Mouse (Mus musculus) stomach, embryonic 16.5 days (tissue): ENCODE measurements around the gene E2f7. TPM values are rescaled to one million over a fixed set of nuclear protein-coding genes. Genes with fewer than 3 reads are reported as not detected.
A peak's percentile ranks its signal among the peaks of the same experiment; 100 is the strongest.
"Not testable (repeated sequence)": the region's sequence is repeated elsewhere in the genome, so short reads cannot be mapped to it uniquely, and the experiment has no call there.

ENCODE experiments used
- ATAC-seq: fragments of 200-750 bp; cut with Nextera tagmentation; 2 replicates; pipeline ENCODE4 v1.8.0; 2017; ENCODE audit warnings: moderate number of reproducible peaks, moderate TSS enrichment; ENCODE audit not compliant: insufficient read depth, low FRiP score
- H3K27ac ChIP-seq: fragments of 300-500 bp; sonication (generic); 2 replicates; pipeline ENCODE4 v1.5.1; 2014; ENCODE audit warnings: low read length
- H3K27me3 ChIP-seq: fragments of 300-500 bp; sonication (generic); 2 replicates; pipeline ENCODE4 v1.6.1; 2014; ENCODE audit warnings: low read length, control low read depth, mixed read lengths; ENCODE audit not compliant: control insufficient read depth, insufficient read depth
- H3K36me3 ChIP-seq: fragments of 300-500 bp; sonication (generic); 2 replicates; pipeline ENCODE4 v1.6.1; 2014; ENCODE audit warnings: low read length; ENCODE audit not compliant: control insufficient read depth, insufficient read depth
- H3K4me1 ChIP-seq: fragments of 300-500 bp; sonication (generic); 2 replicates; pipeline ENCODE4 v1.6.1; 2014; ENCODE audit warnings: low read length, control low read depth, mixed read lengths; ENCODE audit not compliant: control insufficient read depth, insufficient read depth
- H3K4me2 ChIP-seq: fragments of 300-500 bp; sonication (generic); 2 replicates; pipeline ENCODE4 v1.6.1; 2014; ENCODE audit warnings: low read depth, low read length, mixed read lengths
- H3K4me3 ChIP-seq: fragments of 300-500 bp; sonication (generic); replicated peaks from 2 replicates; pipeline ENCODE4 v1.5.1; 2014; ENCODE audit warnings: mild to moderate bottlenecking, low read length
- H3K9ac ChIP-seq: fragments of 300-500 bp; sonication (generic); 2 replicates; pipeline ENCODE4 v1.6.1; 2014; ENCODE audit warnings: low read length
- H3K9me3 ChIP-seq: fragments of 300-500 bp; sonication (generic); replicated peaks from 2 replicates; pipeline ENCODE4 v1.6.1; 2016; ENCODE audit warnings: low read length, control low read depth; ENCODE audit not compliant: control insufficient read depth
- WGBS: fragments of 180-500 bp; shearing (Covaris S2); extraction: QIAGEN DNeasy Blood & Tissue Kit; methylation state at CpG from one replicate; pipeline ENCODE4 v1.1.7; 2014; 5-methylcytosine and 5-hydroxymethylcytosine counted together
- polyA plus RNA-seq: library from polyadenylated mRNA; unstranded; fragments of >200 nt; fragmentation: Nextera tagmentation; extraction: Ambion mirVana; gene quantifications from 2 replicates; pipeline ENCODE4 v1.2.1, GENCODE M21; 2015

The E2f7 gene
- polyA plus RNA-seq, 1 experiment from 2014 or later = 17.0 TPM

GRCm38 (mm10) chr10:110744120-110744519 lies 1.1 kb upstream of the E2f7 start:
- Histone ChIP-seq H3K4me3 (no peak overlapping the region), H3K27ac (no peak overlapping the region), H3K4me1 (peaks cover 3% of the 10 kb centered on the region; the same call in 1 of the 2 replicates), H3K36me3 (no peaks in the 10 kb centered on the region), H3K27me3 (no peaks in the 10 kb centered on the region), H3K4me2 (peak overlapping the region; percentile 83), H3K9me3 (no peaks in the 10 kb centered on the region), H3K9ac (no peak overlapping the region)
- no peak for ATAC-seq
- 33% methylated on average over 12 of the region's 12 CpGs for WGBS

DNA sequence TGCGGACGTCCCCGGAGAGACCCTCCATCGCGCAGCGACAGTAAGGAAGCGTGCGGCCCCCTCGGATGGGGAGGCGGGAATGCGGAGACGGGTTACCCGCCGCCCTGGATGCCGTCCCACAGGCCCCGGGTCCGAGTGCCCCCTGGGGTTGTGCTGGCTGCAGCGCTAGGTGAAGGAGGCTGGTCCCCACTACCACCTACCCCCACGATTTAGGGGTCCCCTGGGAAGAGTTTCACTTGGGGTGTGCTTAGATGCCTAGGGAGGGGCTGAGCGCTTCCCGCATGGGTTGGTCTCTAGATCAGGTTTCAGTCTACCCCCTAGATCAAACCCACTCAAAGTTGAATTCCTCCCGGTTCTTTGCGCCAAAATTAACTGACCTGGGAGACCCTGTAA lies 397 bp downstream of the E2f7 start:
- ATAC-seq = peak; percentile 42
- under 1% methylated on average over 21 of the region's 23 CpGs for WGBS
- peak overlapping the region; percentile 81 for H3K4me3 ChIP-seq

DNA sequence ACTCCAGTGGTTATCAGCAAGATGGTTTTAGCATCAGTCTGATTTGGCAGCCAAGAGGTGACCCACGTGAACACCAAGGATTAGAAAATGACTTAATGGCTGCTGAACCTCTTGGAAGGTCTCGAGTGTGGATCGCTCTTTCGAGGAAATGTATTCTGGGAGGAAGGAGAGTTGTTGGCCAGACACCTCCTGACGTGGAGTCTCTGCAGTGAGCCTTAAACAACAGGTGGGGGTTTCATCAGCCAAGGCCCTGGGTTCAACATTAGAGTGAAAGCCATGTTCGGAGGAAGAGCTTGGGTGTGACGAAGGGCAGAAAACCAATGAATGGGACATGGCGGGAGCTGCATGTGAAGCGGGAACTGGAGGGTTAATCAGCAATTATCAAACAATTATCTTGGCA lies 3.8 kb downstream of the E2f7 start:
- Histone ChIP-seq H3K4me2 (no peak overlapping the region), H3K4me3 (no peak overlapping the region), H3K4me1 (peaks cover 3% of the 10 kb centered on the region; the same call in 1 of the 2 replicates), H3K9me3 (no peaks in the 10 kb centered on the region), H3K9ac (no peak overlapping the region), H3K36me3 (no peaks in the 10 kb centered on the region), H3K27ac (no peak overlapping the region), H3K27me3 (no peaks in the 10 kb centered on the region)
- no peak for ATAC-seq
- WGBS = 96% methylated on average over 9 of the region's 9 CpGs

More for the DNA sequence above, 397 bp downstream of the E2f7 start:
- Histone ChIP-seq H3K27ac (peak overlapping the region; percentile 62; the same call in 1 of the 2 replicates), H3K4me1 (peaks cover 3% of the 10 kb centered on the region; the same call in 1 of the 2 replicates), H3K27me3 (no peaks in the 10 kb centered on the region), H3K4me2 (peak overlapping the region; percentile 88), H3K9ac (peak overlapping the region; percentile 83), H3K36me3 (no peaks in the 10 kb centered on the region), H3K9me3 (no peaks in the 10 kb centered on the region)

DNA sequence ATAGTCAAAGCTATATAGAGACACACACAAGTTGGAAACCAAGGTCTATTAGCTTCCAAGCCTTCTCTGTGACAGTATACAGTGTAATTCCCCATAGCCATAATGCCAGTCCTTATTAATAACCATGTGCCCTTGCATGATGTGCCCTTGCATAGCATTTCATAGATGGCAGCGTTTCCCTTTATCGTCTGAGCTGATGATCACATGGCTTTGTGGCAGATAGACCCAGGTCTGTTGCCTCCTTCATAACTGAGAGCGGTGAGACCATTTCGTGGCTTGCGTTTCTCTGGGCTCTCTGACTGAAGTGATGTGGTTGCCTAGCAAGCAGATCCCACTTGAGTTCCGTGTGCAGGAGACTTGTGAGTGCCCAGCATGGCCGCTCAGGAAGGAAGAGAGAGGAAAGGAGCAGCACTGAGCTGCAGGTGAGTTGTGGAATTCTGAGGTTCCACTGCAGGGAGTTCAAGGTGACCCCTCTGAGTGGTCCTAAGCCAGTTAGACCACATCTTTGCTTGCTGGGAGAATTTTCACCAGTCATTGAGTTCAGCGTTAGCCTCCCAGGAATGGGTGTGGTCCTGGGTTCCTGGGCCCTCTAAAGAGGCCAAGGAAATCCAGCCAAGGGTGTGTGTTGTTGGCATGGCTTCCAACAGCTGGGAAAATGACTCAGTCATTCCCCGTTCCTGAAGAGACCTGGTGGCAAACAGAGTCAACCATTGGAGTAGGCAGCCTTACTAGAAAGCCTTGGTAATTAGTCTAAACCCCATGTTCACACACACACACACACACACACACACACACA lies 4.5 kb downstream of the E2f7 start:
- Histone ChIP-seq H3K9me3 (no peaks in the 10 kb centered on the region), H3K27ac (no peak overlapping the region), H3K36me3 (peaks cover 2% of the 10 kb centered on the region), H3K4me3 (no peak overlapping the region), H3K4me1 (peaks cover 3% of the 10 kb centered on the region; the same call in 1 of the 2 replicates), H3K27me3 (no peaks in the 10 kb centered on the region), H3K9ac (no peak overlapping the region), H3K4me2 (no peak overlapping the region)
- WGBS = 88% methylated on average over 9 of the region's 9 CpGs
- no peak for ATAC-seq

DNA sequence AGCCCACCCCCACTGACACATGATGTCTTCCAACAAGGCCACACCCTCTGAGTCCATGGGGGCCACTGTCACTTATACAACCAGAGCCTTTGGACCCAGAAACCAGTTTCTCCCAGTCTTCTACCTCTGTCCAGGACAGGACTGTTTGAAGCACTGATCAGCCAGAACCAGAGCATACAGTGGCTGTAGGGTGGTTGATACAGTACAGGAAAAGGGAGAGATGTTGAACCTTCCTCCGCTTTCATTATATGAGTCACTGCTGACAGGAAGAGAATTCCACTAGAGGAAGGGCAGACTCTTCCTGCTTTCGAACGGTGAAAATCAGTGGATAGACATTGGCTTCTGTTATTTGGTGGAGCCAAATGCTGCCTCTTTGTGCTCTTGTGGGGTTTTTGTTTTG lies 7.6 kb downstream of the E2f7 start:
- H3K9me3 ChIP-seq = no peaks in the 10 kb centered on the region
- H3K9ac ChIP-seq = no peak overlapping the region
- no peaks in the 10 kb centered on the region for H3K4me1 ChIP-seq
- H3K4me3 ChIP-seq = no peak overlapping the region
- no peak overlapping the region for H3K27ac ChIP-seq
- no peaks in the 10 kb centered on the region for H3K27me3 ChIP-seq
- no peak for ATAC-seq
- whole genome bisulfite sequencing = 78% methylated on average over 3 of the region's 3 CpGs
- no peak overlapping the region for H3K4me2 ChIP-seq
- H3K36me3 ChIP-seq = peaks cover 10% of the 10 kb centered on the region

- Histone ChIP-seq H3K4me3 (no peak overlapping the region), H3K9ac (no peak overlapping the region), H3K27me3 (no peaks in the 10 kb centered on the region), H3K4me2 (no peak overlapping the region), H3K27ac (no peak overlapping the region), H3K36me3 (peaks cover 15% of the 10 kb centered on the region), H3K9me3 (no peaks in the 10 kb centered on the region), H3K4me1 (no peaks in the 10 kb centered on the region)
- 92% methylated on average over 10 of the region's 10 CpGs for WGBS
- no peak for ATAC-seq
Measured at GRCm38 (mm10) chr10:110755556-110755955, 10.3 kb downstream of the E2f7 start.

DNA sequence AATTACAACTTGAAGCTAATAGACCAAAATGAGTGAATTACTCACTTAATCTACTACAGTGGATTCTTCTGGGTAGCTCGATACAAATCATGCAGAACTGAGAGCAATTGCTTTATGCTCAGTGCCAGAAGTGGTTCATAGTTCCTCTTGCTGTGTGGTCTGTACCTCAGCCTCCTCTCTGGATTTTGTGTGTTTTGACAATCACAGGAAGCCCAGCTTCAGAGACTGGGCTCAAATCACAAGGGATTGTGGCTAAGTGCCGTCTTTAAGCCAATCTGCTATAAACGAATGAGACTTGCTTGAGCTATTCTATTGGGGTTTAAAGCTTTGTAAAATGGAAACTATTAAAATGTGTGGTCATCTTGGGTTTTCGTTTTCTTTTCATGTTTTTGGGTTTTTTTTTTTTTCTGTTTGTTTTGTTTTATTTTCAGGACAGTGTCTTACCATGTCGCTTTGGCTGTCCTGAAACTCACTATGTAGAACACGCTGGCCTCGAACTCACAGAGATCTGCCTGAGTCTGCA lies 11.1 kb downstream of the E2f7 start:
- 81% methylated on average over 7 of the region's 7 CpGs for WGBS
- peaks cover 15% of the 10 kb centered on the region for H3K36me3 ChIP-seq

GRCm38 (mm10) chr10:110760552-110760951 lies 15.3 kb downstream of the E2f7 start:
- peaks cover 21% of the 10 kb centered on the region for H3K36me3 ChIP-seq

More for the DNA sequence above, 11.1 kb downstream of the E2f7 start:
- no peak overlapping the region for H3K4me2 ChIP-seq
- H3K4me1 ChIP-seq = no peaks in the 10 kb centered on the region
- no peaks in the 10 kb centered on the region for H3K27me3 ChIP-seq
- H3K9me3 ChIP-seq = no peaks in the 10 kb centered on the region
- no peak overlapping the region for H3K9ac ChIP-seq
- H3K4me3 ChIP-seq = no peak overlapping the region
- H3K27ac ChIP-seq = no peak overlapping the region
- ATAC-seq = no peak

DNA sequence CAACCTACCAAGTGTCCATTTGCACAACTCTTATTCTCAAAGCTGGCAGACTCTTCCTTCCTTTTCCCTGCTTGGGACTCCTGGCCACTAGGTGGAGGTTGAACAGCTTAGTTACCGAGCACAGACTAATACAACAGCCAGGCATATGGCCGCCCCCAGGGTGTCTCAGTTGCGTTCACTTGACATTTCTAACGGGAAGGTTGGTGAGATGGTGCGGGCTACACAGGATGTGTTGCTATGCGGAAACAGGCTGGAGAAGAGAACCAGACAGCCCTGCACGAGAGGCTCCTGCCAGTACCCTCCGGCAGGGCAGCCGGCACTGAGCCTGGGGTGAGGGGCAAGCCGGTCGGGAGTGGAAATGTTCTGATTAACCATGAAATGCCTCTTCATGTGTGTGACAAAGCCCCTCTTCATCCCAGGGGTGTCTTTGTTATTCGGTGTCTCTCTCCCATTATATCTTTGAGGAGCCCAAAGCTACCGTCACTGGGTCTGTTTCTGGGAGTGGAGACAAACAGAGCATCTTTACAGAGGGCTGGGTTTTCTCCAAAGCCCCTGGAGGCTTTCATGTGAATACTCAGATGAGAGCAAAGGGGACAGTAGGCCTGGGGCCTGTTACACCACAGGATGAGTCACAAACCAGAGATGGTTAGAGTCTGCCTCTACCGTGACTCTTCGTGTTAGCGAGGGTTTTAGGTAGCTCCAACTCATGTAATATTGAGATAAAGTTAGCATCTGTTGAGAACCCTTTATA lies 17.1 kb downstream of the E2f7 start:
- H3K4me3 ChIP-seq = no peak overlapping the region
- no peak overlapping the region for H3K4me2 ChIP-seq
- H3K27me3 ChIP-seq = no peaks in the 10 kb centered on the region
- no peak overlapping the region for H3K27ac ChIP-seq
- H3K9me3 ChIP-seq = no peaks in the 10 kb centered on the region
- 89% methylated on average over 16 of the region's 16 CpGs for WGBS
- no peak overlapping the region for H3K9ac ChIP-seq
- H3K36me3 ChIP-seq = peaks cover 25% of the 10 kb centered on the region
- ATAC-seq = no peak
- H3K4me1 ChIP-seq = no peaks in the 10 kb centered on the region

More at GRCm38 (mm10) chr10:110760552-110760951, 15.3 kb downstream of the E2f7 start:
- H3K27ac ChIP-seq, ATAC-seq, H3K4me1 ChIP-seq, H3K9ac ChIP-seq, H3K4me2 ChIP-seq, H3K9me3 ChIP-seq, H3K4me3 ChIP-seq, H3K27me3 ChIP-seq: not testable (repeated sequence)
- WGBS = 63% methylated on average over 7 of the region's 12 CpGs
